Mouse (Mus musculus) erythroblast, adult 5-6 weeks (primary cell): ENCODE results near the gene Trappc3l. TPM values are rescaled to one million over a fixed set of nuclear protein-coding genes. Genes with fewer than 3 reads are reported as not detected.
A peak's percentile ranks its signal among the peaks of the same experiment; 100 is the strongest.
"Not testable (repeated sequence)": the region's sequence is repeated elsewhere in the genome, so short reads cannot be mapped to it uniquely, and the experiment has no call there.

Experiments used
- ATAC-seq: replicated peaks from 2 replicates; pipeline ENCODE4 v1.8.0; 2016; ENCODE audit warnings: moderate number of reproducible peaks, mild to moderate bottlenecking, moderate TSS enrichment, inconsistent platforms; ENCODE audit not compliant: poor library complexity, low FRiP score, severe bottlenecking
- total RNA-seq, 2 experiments: library from RNA; stranded (forward) in 1 of 2; stranded (reverse) in 1 of 2; fragments of 150-400 nt in 1 of 2; fragments of 200-764, 138-1000 nt in 1 of 2; gene quantifications; 2 replicates each; pipeline versions ENCODE4 v1.2.3 to v1.2.4; 2015 to 2017; ENCODE audit warnings: low replicate concordance in 2 of 2

Gene Trappc3l
- total RNA-seq (2015; ENCODE audit: low replicate concordance) (not detected in 2 replicates), total RNA-seq (2017; ENCODE audit: low replicate concordance) (not detected in 2 replicates)

DNA sequence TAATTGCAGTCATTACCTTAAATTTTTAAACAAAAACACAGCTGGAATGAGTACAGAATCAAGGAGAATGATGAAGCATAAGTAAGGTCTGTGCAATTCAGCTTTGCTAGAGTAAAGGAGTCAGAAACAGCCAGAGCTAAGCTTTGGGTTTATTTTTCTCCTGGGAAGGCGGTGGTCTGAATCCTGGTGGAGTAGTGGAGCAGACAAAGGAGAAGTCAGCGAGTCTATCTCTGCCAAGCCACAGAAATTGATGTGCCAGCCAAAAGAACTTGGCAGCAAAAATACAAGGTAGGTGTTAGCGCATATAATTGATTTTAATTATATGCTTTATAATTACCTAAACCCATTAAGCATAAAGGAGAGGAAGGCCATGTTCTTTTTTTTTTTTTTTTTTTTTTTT lies at the start of gene Trappc3l:
Gene Trappc3l (plus strand): TSS at position 197 of the 400 bp plus-strand sequence.
- ATAC-seq: no peak

DNA sequence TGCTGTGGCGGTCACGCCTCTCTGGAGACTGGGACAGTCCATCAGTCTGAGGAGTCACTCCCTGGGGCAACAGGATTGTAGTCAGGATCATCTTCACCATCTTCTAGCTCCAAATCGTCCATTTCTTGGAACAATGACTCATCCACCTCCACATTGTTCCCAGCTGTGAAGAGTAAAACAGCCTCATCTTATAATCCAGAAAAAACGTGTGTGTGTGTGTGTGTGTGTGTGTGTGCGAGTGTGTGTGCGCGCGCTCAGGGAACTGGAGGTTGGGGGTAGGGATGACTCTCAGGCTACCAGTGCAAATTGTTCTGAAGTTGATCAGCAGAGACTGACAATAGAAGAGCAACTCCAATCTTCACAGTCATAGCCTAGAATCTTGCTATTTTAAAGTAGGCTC lies 40.7 kb upstream of the Trappc3l start:
- ATAC-seq: not testable (repeated sequence)

DNA sequence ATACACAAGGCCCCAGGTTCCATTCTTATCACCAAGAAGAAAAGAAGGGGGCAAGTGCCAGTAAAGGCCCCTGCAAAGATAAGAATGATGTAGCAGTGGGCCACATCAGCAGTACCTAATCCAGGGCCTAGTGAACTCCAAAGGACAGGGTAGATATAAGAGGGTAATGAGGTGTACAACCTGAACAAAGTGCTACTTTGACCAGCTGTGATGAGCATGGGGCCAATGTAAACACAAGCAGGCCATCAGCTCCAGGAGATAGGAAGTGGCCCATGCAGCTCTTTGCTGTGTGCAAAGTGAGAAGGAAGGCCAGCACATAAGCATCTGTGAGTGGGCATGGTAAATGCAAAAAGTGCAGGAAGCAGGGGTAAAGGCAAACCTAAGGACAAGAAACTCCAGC lies 39.0 kb upstream of the Trappc3l start:
- ATAC-seq: no peak

- no peak for ATAC-seq
Measured at GRCm38 (mm10) chr10:34012581-34012980, 24.8 kb upstream of the Trappc3l start.

GRCm38 (mm10) chr10:34013241-34013640 lies 24.2 kb upstream of the Trappc3l start:
- ATAC-seq: no peak

DNA sequence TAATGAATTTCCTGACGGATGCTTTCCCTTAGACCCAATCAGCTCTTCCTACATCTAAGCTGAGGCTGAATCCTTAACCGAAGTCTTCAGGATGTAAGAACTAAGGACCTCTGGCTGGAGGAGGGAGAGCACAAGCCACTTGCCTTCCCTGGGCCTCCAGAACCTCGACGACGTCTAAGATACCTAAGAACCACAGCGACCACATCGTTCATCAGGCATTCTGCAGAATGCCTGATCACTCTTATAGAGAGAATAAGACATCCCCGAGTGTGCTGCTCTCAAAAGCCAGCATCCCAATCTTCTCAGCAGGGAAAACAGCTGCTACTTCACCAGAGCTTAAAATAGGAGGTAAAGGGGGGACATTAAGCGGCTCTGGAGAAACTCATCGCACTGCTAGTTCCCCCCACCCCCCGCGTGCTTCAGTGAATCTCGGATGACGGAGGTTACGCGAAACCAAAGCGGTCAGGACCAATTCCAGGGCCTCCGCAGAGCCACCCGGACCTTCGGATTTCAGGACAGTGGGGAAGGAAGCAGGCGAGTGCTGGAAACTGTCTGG lies 18.6 kb upstream of the Trappc3l start:
- no peak for ATAC-seq

DNA sequence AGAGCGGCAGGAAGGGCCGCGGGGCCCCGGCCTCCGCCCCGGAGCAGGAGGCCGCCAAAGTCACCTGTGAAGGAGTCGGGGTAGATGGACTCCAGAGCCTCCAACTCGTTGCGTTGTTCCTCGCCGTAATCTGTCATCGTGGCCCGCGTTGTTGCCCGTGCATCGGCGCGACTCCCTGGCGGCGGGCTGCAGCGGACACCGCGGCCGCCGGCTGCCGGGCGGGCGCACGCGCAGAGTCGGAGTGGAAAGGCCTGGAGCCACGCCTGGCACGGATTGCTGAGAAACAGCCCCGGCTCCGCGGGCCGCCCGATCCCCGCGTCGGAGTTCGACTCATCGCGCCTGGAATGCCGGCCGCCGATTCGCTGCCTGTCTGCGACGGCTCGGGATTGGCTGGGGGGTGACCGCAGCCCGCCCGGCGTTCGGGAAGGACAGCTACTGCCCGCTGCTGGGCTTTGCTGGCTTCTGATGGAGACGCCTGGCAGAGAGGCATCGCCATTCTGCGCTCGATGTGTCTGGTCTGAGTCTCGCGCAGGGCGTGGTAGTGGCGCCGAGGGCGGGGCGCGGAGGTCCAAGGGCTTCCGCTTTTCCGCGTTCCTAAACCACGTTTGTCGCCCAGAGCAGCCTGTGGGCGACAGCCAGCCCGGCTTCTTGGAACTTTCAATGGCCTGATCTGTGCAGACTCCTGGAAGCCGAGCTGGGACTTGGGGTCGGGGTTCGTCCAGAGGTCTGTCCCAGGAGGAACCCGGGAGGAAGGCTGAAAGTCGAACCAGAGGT lies 17.9 kb upstream of the Trappc3l start, which contains the start of gene Rwdd1:
Gene Rwdd1 (minus strand): TSS at position 323 of the 774 bp plus-strand sequence.
- peak; percentile 98 for ATAC-seq

GRCm38 (mm10) chr10:34030322-34030721 lies 7.1 kb upstream of the Trappc3l start:
- ATAC-seq: no peak

DNA sequence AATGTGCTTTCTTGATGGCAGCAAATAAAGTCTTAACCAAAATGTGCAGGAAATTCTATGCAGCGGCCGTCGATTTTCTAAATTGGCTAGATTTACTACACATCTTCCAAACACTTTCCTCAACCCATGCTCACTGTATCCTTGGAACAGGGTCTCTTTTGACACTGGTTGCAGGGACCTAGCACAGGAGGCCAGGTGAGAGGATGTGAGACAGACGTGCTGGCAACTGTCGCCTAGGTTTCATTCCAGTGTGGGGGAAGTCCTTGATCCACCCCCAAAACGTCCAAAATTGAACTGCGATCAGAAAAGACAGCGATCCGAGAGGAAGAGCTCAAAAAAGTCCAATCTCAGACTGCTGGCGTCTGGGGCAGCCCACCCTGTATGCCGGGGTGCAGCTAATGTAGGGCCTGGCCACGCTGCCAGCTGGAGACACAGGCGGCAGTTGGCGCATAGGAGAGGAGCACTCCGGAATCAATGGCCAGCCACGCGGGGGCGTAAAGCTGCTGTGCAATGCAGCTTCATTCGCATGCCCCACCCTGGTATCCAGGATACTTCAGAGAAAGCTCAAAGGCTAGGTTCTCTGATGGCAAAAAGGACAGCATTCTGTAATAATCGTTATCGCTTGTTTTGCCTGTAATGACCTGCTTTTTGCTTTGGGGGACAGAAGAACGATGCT lies 3.6 kb upstream of the Trappc3l start:
- no peak for ATAC-seq

- ATAC-seq: peak; percentile 86
Measured at GRCm38 (mm10) chr10:34036587-34036986, 810 bp upstream of the Trappc3l start.

GRCm38 (mm10) chr10:34044210-34044609 lies 6.8 kb downstream of the Trappc3l start, which contains the start of gene Calhm4:
Gene Calhm4, minus strand, starts transcription at chr10:34044310.
- no peak for ATAC-seq

- ATAC-seq: no peak
Measured at GRCm38 (mm10) chr10:34053987-34054386, 16.6 kb downstream of the Trappc3l start.

GRCm38 (mm10) chr10:34066591-34066990 lies 29.2 kb downstream of the Trappc3l start:
- ATAC-seq: no peak

GRCm38 (mm10) chr10:34069606-34070005 lies 32.2 kb downstream of the Trappc3l start:
- no peak for ATAC-seq

GRCm38 (mm10) chr10:34070999-34071492 lies 33.6 kb downstream of the Trappc3l start:
- no peak for ATAC-seq

DNA sequence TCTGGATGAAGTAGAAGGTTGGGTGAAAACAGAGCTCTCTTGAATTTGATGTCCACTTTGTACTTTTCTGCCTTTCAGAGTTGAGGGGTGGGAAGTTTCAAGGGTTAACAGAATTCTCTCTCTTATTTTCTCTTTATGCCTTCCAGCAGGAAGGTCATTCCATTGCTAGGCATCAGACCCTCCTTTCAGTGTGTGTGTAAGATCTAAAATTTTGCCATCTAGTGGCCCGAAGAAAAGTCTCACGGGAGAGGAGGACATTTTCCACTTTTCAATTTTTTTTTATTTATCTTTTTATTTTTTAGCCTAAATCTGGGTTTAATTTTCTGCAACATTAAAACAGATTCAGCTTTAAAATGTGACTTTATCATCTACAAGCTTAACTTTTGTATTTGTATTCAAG lies 34.3 kb downstream of the Trappc3l start:
- no peak for ATAC-seq

DNA sequence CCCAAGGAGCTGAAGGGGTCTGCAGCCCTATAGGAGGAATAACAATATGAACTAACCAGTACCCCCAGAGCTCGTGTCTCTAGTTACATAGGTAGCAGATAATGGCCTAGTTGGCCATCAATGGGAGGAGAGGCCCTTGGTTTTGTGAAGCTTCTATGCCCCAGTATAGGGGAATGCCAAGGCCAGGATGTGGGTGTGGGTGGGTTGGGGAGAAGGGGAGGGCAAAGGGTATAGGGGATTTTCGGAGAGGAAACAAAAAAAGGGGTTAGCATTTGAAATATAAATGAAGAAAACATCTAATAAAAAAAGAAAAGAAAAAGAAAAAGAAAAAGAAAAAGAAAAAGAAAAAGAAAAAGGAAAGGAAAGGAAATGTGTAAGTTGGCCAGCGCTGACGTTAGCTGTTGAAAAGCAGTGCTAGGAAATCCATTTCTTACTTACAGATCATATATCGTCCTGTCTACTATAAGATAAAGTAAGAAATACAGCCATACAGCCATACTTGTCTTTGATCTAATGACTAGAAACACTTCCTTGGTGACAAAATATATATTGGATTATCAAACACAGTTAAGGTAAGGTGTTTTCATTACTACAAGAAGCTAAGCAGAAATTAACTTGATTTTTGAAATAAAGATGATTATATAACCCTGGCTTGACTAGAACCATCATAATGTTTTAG lies 37.3 kb downstream of the Trappc3l start:
- no peak for ATAC-seq

DNA sequence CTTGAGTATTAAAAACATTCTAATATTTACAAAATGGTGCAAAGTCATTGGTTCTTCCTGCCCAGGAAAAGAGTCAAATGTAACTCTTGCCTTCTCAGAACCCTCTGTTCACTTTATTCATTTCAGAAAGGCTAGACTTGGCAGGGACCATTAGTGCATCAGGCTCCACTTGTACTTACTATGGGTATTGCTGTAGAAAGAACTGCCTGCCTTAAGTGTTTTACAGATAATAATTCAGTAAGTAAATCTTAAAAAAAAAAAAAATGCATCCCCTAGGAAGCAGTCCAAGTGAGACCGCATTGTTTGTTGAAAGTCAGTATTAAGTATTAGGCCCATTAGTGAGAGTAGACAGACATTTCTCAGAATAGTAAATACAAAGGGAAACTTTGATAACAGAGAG lies 49.1 kb downstream of the Trappc3l start:
- ATAC-seq: no peak

DNA sequence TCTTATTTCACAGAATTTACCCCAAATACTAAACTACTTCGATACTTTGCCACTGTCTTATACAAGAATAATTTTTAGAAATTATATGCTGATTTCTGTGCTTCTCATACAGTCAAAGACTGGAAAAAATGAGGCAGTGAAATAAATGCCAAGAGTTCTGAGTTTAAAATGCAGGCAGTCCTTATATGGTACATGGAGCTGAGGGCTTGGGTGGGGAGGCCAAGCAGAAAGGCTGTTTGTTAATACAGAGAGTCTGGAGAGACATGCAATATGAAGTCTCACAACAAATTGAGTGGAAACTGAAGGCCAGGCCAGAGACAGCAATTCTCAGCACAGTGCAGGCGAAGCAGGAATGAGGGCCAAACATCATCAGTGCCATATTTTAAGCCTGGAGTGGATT lies 51.1 kb downstream of the Trappc3l start:
- no peak for ATAC-seq

- no peak for ATAC-seq
Measured at GRCm38 (mm10) chr10:34089517-34089916, 52.1 kb downstream of the Trappc3l start.
